Mouse (Mus musculus) hindbrain, embryonic 15.5 days (tissue): ENCODE measurements at regions not wholly inside any gene's neighbourhood (a gene's known extent, or its start where the extent isn't known, plus 50 kb on each side); places are given as distances from the start of the nearest gene placed in this dataset.
A peak's percentile ranks its signal among the peaks of the same experiment; 100 is the strongest.

Experiments
- ATAC-seq: fragments of 200-750 bp; cut with Nextera tagmentation; 2 replicates; pipeline ENCODE4 v1.8.0; 2017; ENCODE audit warnings: low read depth, moderate number of reproducible peaks, moderate TSS enrichment; ENCODE audit not compliant: low FRiP score
- H3K27ac ChIP-seq: fragments of 300-500 bp; sonication (generic); replicated peaks from 2 replicates; pipeline ENCODE4 v1.5.1; 2015; ENCODE audit warnings: mild to moderate bottlenecking, inconsistent platforms
- H3K27me3 ChIP-seq: fragments of 300-500 bp; sonication (generic); 2 replicates; pipeline ENCODE4 v1.6.1; 2015; ENCODE audit warnings: control low read depth, inconsistent platforms
- H3K36me3 ChIP-seq: fragments of 300-500 bp; sonication (generic); 2 replicates; pipeline ENCODE4 v1.6.1; 2015; ENCODE audit warnings: control low read depth, inconsistent platforms
- H3K4me1 ChIP-seq: fragments of 300-500 bp; sonication (generic); replicated peaks from 2 replicates; pipeline ENCODE4 v1.6.1; 2015; ENCODE audit warnings: control low read depth, inconsistent platforms
- H3K4me2 ChIP-seq: fragments of 300-500 bp; sonication (generic); 2 replicates; pipeline ENCODE4 v1.6.1; 2015; ENCODE audit warnings: moderate library complexity, mild to moderate bottlenecking, inconsistent platforms
- H3K4me3 ChIP-seq: fragments of 300-500 bp; sonication (generic); 2 replicates; pipeline ENCODE4 v1.5.1; 2015; ENCODE audit warnings: mild to moderate bottlenecking, inconsistent platforms
- H3K9ac ChIP-seq: fragments of 300-500 bp; sonication (generic); 2 replicates; pipeline ENCODE4 v1.6.1; 2015; ENCODE audit warnings: inconsistent platforms
- H3K9me3 ChIP-seq: fragments of 300-500 bp; sonication (generic); 2 replicates; pipeline ENCODE4 v1.6.1; 2016; ENCODE audit warnings: control low read depth, inconsistent platforms
- WGBS: fragments of 180-500 bp; shearing (Covaris S2); methylation state at CpG from one replicate; pipeline ENCODE4 v1.1.7; 2015; 5-methylcytosine and 5-hydroxymethylcytosine counted together

DNA sequence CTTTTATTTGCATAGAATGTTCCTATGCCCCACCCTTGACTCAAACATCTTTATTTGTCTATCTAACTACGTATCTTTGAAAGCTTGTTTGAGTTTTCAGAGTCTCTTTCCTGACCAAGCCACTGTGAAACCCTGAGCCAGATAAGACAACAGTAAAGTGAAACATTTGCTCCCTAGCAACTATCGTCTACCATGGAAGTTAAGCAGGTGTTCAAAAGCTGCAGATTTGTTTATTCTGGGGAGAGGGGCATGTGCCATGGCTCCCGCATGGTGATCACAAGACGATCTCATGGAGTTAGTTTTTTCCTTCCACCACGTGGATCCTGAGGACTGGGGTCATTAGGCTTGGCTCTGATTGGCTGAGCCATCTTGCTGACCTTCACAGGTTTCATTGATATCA, 55.5 kb downstream of the Gm9972 start:
- no peak overlapping the region for H3K4me2 ChIP-seq
- H3K4me1 ChIP-seq = no peaks in the 10 kb centered on the region
- H3K4me3 ChIP-seq = no peak overlapping the region
- H3K36me3 ChIP-seq = no peaks in the 10 kb centered on the region
- no peak overlapping the region for H3K27ac ChIP-seq
- WGBS = 78% methylated on average over 5 of the region's 5 CpGs
- no peaks in the 10 kb centered on the region for H3K9me3 ChIP-seq
- no peak for ATAC-seq
- no peaks in the 10 kb centered on the region for H3K27me3 ChIP-seq
- no peak overlapping the region for H3K9ac ChIP-seq

DNA sequence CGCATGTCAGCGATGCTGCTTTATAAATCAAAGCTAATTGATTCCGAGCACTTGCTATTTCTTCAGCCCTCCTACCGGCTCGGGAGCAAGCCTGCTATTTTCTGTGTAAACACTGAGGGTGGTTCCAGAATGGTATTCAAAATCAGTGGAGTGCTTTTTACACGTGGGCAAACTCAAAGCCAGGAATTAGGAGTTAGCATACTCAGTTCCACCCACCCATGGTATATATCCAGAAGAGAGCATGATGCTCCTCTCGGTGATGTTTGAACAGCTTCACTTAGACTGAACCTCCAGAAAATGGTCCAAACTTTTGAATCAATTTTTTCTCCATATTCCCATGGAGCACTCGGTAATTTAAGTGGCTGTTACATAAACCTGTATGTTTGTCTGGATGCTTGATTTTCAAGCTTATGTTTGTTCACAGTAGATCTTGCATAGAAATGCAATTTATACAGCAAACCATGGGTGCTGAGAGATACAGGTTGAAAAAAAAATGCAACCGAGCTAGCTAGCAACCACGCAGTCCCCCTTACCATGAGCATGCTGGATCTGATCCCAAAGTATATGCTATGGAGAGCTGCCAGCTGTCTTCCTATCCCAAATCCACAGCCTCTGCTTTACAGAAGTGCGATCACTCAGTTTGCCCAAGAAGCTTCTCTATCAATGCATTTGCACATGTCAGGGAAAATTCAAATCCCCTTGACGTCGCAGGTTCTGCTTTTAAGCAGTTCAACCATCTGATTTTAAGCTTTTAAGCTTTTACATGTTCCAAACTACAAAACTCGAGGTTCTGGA, 56.8 kb downstream of the Gm9972 start:
- Histone ChIP-seq H3K9me3 (no peaks in the 10 kb centered on the region), H3K36me3 (no peaks in the 10 kb centered on the region), H3K4me1 (no peaks in the 10 kb centered on the region), H3K27ac (no peak overlapping the region), H3K4me2 (no peak overlapping the region), H3K4me3 (no peak overlapping the region), H3K27me3 (no peaks in the 10 kb centered on the region), H3K9ac (no peak overlapping the region)
- 73% methylated on average over 14 of the region's 14 CpGs for WGBS
- no peak for ATAC-seq

- H3K4me3 ChIP-seq = no peak overlapping the region
- WGBS = 80% methylated on average over 5 of the region's 5 CpGs
- ATAC-seq = no peak
Measured at GRCm38 (mm10) chr11:43092980-43093379, 56.7 kb upstream of the Atp10b start.

DNA sequence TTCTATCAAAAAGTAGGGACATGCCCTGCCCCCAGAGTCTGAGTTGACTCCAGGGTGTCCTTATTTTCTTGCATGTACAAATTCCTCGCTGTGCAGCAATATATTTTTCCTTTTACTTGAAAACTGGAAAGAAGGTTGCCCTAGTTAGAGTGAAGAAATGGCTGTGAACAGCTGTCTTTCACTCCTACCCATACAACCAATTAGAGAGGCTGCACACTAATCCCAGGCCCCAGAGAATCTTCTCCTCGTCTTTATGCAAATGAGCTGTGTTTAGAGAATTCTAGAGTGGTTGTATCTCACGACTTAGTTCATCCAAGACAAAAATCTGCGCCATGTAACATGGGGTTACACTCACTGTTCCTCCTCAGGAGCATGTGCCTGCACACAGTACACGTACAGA, 53.7 kb upstream of the Atp10b start:
- no peaks in the 10 kb centered on the region for H3K9me3 ChIP-seq
- H3K4me2 ChIP-seq = no peak overlapping the region
- no peaks in the 10 kb centered on the region for H3K27me3 ChIP-seq
- H3K36me3 ChIP-seq = no peaks in the 10 kb centered on the region
- no peak overlapping the region for H3K9ac ChIP-seq
- ATAC-seq = no peak
- no peak overlapping the region for H3K4me3 ChIP-seq
- H3K27ac ChIP-seq = 0 out of 2 replicates have a peak overlapping the region, but pooled peaks have one; percentile 5
- H3K4me1 ChIP-seq = no peaks in the 10 kb centered on the region
- 65% methylated on average over 5 of the region's 5 CpGs for WGBS

More at GRCm38 (mm10) chr11:43092980-43093379, 56.7 kb upstream of the Atp10b start:
- Histone ChIP-seq H3K27ac (no peak overlapping the region), H3K27me3 (no peaks in the 10 kb centered on the region), H3K9me3 (no peaks in the 10 kb centered on the region), H3K36me3 (no peaks in the 10 kb centered on the region), H3K4me1 (no peaks in the 10 kb centered on the region), H3K9ac (no peak overlapping the region), H3K4me2 (no peak overlapping the region)

- Histone ChIP-seq H3K9me3 (no peaks in the 10 kb centered on the region), H3K4me1 (no peaks in the 10 kb centered on the region), H3K4me2 (no peak overlapping the region), H3K27ac (no peak overlapping the region), H3K27me3 (no peaks in the 10 kb centered on the region), H3K4me3 (no peak overlapping the region), H3K36me3 (no peaks in the 10 kb centered on the region), H3K9ac (no peak overlapping the region)
- peak; percentile 54; the same call in 1 of the 2 replicates for ATAC-seq
- 72% methylated on average over 7 of the region's 7 CpGs for WGBS
Measured at GRCm38 (mm10) chr11:43098795-43099425, 50.8 kb upstream of the Atp10b start.
